Mouse (Mus musculus): ENCODE results near the gene Cwf19l1. TPM values are rescaled to one million over a fixed set of nuclear protein-coding genes. Genes with fewer than 3 reads are reported as not detected.

Cwf19l1 gene
- polyA plus RNA-seq (2014; fragmentation: Illumina TruSeq; extraction: RNeasy Lipid Tissue Mini Kit (QIAGEN cat#74804); ENCODE audit: low read depth, low replicate concordance): 27.5 TPM

GRCm38 (mm10) chr19:44135072-44135959 is at the start of gene Cwf19l1:
Cwf19l1 (minus strand) TSS chr19:44135876.

GRCm38 (mm10) chr19:44145702-44146567 is 10.3 kb upstream of the Cwf19l1 start, which contains the start of gene Bloc1s2:
Bloc1s2 (minus strand) TSS chr19:44146446.

GRCm38 (mm10) chr19:44106831-44107660 is 28.6 kb downstream of the Cwf19l1 start, which contains the start of gene Chuk:
Chuk (minus strand) TSS chr19:44107480.

GRCm38 (mm10) chr19:44069121-44069913 is 66.4 kb downstream of the Cwf19l1 start, which contains the start of gene Erlin1:
Erlin1 (minus strand) TSS chr19:44069785.

Other genes with a start within 250 kb of the Cwf19l1 start
- 2.7 TPM for gene Dnmbp, start 195.7 kb downstream of the Cwf19l1 start, polyA plus RNA-seq (2014; fragmentation: Illumina TruSeq; extraction: RNeasy Lipid Tissue Mini Kit (QIAGEN cat#74804); ENCODE audit: low read depth, low replicate concordance)
- not detected for gene Cpn1, start 149.3 kb downstream of the Cwf19l1 start, polyA plus RNA-seq (2014; fragmentation: Illumina TruSeq; extraction: RNeasy Lipid Tissue Mini Kit (QIAGEN cat#74804); ENCODE audit: low read depth, low replicate concordance)
- 0.70 TPM for gene Cyp2c23, start 106.7 kb downstream of the Cwf19l1 start, polyA plus RNA-seq (2014; fragmentation: Illumina TruSeq; extraction: RNeasy Lipid Tissue Mini Kit (QIAGEN cat#74804); ENCODE audit: low read depth, low replicate concordance)
- 37.9 TPM for gene Erlin1, start 66.1 kb downstream of the Cwf19l1 start, polyA plus RNA-seq (2014; fragmentation: Illumina TruSeq; extraction: RNeasy Lipid Tissue Mini Kit (QIAGEN cat#74804); ENCODE audit: low read depth, low replicate concordance)
- 274 TPM for gene Chuk, start 28.4 kb downstream of the Cwf19l1 start, polyA plus RNA-seq (2014; fragmentation: Illumina TruSeq; extraction: RNeasy Lipid Tissue Mini Kit (QIAGEN cat#74804); ENCODE audit: low read depth, low replicate concordance)
- 37.8 TPM for gene Bloc1s2, start 10.6 kb upstream of the Cwf19l1 start, polyA plus RNA-seq (2014; fragmentation: Illumina TruSeq; extraction: RNeasy Lipid Tissue Mini Kit (QIAGEN cat#74804); ENCODE audit: low read depth, low replicate concordance)
- gene Pkd2l1, start 56.6 kb upstream of the Cwf19l1 start, polyA plus RNA-seq (2014; fragmentation: Illumina TruSeq; extraction: RNeasy Lipid Tissue Mini Kit (QIAGEN cat#74804); ENCODE audit: low read depth, low replicate concordance): not detected
- not detected for gene Scd3, start 67.4 kb upstream of the Cwf19l1 start, polyA plus RNA-seq (2014; fragmentation: Illumina TruSeq; extraction: RNeasy Lipid Tissue Mini Kit (QIAGEN cat#74804); ENCODE audit: low read depth, low replicate concordance)
- gene Scd2, start 157.8 kb upstream of the Cwf19l1 start, polyA plus RNA-seq (2014; fragmentation: Illumina TruSeq; extraction: RNeasy Lipid Tissue Mini Kit (QIAGEN cat#74804); ENCODE audit: low read depth, low replicate concordance): 992 TPM
- gene Scd4, start 197.2 kb upstream of the Cwf19l1 start, polyA plus RNA-seq (2014; fragmentation: Illumina TruSeq; extraction: RNeasy Lipid Tissue Mini Kit (QIAGEN cat#74804); ENCODE audit: low read depth, low replicate concordance): 0.64 TPM